Mouse (Mus musculus): Measurements from ENCODE around the gene Col11a2.

DNA sequence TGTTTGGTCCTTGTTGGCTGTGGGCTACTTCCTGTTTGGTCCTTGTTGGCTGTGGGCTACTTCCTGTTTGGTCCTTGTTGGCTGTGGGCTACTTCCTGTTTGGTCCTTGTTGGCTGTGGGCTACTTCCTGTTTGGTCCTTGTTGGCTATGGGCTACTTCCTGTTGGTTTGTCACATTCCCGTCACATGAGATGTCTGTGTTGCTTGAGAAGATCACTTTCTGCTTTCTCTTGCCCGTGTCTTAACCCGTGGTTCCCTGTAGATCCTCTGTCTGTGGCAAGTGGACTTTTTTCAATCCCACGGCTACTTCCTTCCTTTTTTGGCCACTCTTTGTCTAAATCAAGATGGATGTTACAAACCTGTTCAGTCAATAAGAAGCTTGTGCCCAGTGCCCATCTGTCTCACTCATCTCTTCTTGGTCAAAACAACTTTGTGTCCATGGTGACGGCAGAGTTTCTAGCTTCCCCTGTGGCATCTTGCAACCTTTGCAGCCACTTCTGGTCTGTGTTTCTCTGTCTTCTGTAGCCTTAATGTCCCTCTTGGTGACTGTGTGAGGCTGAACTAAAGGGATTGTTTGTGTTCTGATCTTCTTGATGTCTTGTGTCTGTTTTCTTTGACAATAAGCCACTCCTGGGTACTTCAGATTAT is 8.3 kb downstream of the Col11a2 start:
- TF ChIP-seq CTCF (IDR thresholded peaks at IDR 0.05; ENCODE audit: borderline replicate concordance, insufficient read depth, low read depth, low read length): no peak
- TF ChIP-seq POLR2A (IDR thresholded peaks at IDR 0.05; ENCODE audit: borderline replicate concordance, insufficient read depth, low read length): no peak
